Mouse (Mus musculus) kidney, adult 8-10 months (tissue): ENCODE results near the gene Esyt3.
A peak's percentile ranks its signal among the peaks of the same experiment; 100 is the strongest.

Source experiments
- DNase-seq, 2 experiments: peaks; one replicate each; pipeline ENCODE4 v3.0.0; 2022

Gene Esyt3

GRCm38 (mm10) chr9:99357921-99358692 is at the start of gene Esyt3:
Esyt3 (minus strand) TSS chr9:99358557.
- peak; percentile 43 to 62 for DNase-seq

- no peak for DNase-seq
Measured at GRCm38 (mm10) chr9:99401288-99401974, 43.1 kb upstream of the Esyt3 start.

- peak; percentile 19 to 30 for DNase-seq
Measured at GRCm38 (mm10) chr9:99400781-99401180, 42.4 kb upstream of the Esyt3 start.

GRCm38 (mm10) chr9:99397056-99397815 is 38.9 kb upstream of the Esyt3 start:
- DNase-seq, result no peak

GRCm38 (mm10) chr9:99394366-99394765 is 36.0 kb upstream of the Esyt3 start:
- DNase-seq, result no peak

- no peak for DNase-seq
Measured at GRCm38 (mm10) chr9:99393146-99393545, 34.8 kb upstream of the Esyt3 start.

GRCm38 (mm10) chr9:99391557-99391956 is 33.2 kb upstream of the Esyt3 start:
- DNase-seq, result no peak

GRCm38 (mm10) chr9:99390716-99391115 is 32.4 kb upstream of the Esyt3 start:
- no peak for DNase-seq

- peak; percentile 45 to 54 for DNase-seq
Measured at GRCm38 (mm10) chr9:99390201-99390600, 31.8 kb upstream of the Esyt3 start.

- DNase-seq, result no peak
Measured at GRCm38 (mm10) chr9:99389506-99389905, 31.1 kb upstream of the Esyt3 start.

GRCm38 (mm10) chr9:99388856-99389255 is 30.5 kb upstream of the Esyt3 start:
- no peak for DNase-seq

GRCm38 (mm10) chr9:99388078-99388477 is 29.7 kb upstream of the Esyt3 start:
- no peak for DNase-seq

GRCm38 (mm10) chr9:99382556-99382955 is 24.2 kb upstream of the Esyt3 start:
- no peak for DNase-seq

GRCm38 (mm10) chr9:99379194-99379593 is 20.8 kb upstream of the Esyt3 start:
- DNase-seq, result no peak

GRCm38 (mm10) chr9:99376591-99377418 is 18.4 kb upstream of the Esyt3 start:
- DNase-seq, result peak; percentile 15 to 62

- no peak for DNase-seq
Measured at GRCm38 (mm10) chr9:99368431-99368830, 10.1 kb upstream of the Esyt3 start.

- DNase-seq, result no peak
Measured at GRCm38 (mm10) chr9:99365906-99366305, 7.5 kb upstream of the Esyt3 start.

GRCm38 (mm10) chr9:99363076-99363475 is 4.7 kb upstream of the Esyt3 start:
- DNase-seq, result no peak

- no peak for DNase-seq
Measured at GRCm38 (mm10) chr9:99361946-99362345, 3.6 kb upstream of the Esyt3 start.

GRCm38 (mm10) chr9:99359012-99359411 is 655 bp upstream of the Esyt3 start:
- DNase-seq, result no peak

GRCm38 (mm10) chr9:99357561-99357920 is 816 bp downstream of the Esyt3 start:
- DNase-seq, result no peak

- no peak for DNase-seq
Measured at GRCm38 (mm10) chr9:99355971-99356370, 2.4 kb downstream of the Esyt3 start.

GRCm38 (mm10) chr9:99354796-99355195 is 3.6 kb downstream of the Esyt3 start:
- DNase-seq, result no peak
